Mouse (Mus musculus): ENCODE data around the gene Col6a5. TPM values are rescaled to one million over a fixed set of nuclear protein-coding genes. Genes with fewer than 3 reads are reported as not detected.

The Col6a5 gene
- polyA plus RNA-seq (2016; fragmentation: Nextera tagmentation; extraction: Ambion mirVana): 0.17 TPM in 1 of 2 replicates, not detected in the other

GRCm38 (mm10) chr9:105960533-105960932, at the start of gene Col6a5:
Gene Col6a5 (minus strand): TSS chr9:105960643.
- no peaks in the 10 kb centered on the region for H3K9me3 ChIP-seq
- no peaks in the 10 kb centered on the region for H3K4me1 ChIP-seq
- 30% methylated on average over 13 of the region's 13 CpGs for WGBS
- no peaks in the 10 kb centered on the region for H3K27me3 ChIP-seq
- H3K36me3 ChIP-seq: no peaks in the 10 kb centered on the region
- H3K4me2 ChIP-seq (replicated peaks): no peak within 1 kb of the TSS
- H3K27ac ChIP-seq (replicated peaks): no peak within 1 kb of the TSS
- no peak within 1 kb of the TSS for H3K9ac ChIP-seq (replicated peaks)
- ATAC-seq (ENCODE audit: low FRiP score, low read depth): no peak
- no peak within 1 kb of the TSS for H3K4me3 ChIP-seq

GRCm38 (mm10) chr9:105997955-105998354, 37.5 kb upstream of the Col6a5 start:
- H3K27me3 ChIP-seq: no peaks in the 10 kb centered on the region
- H3K27ac ChIP-seq (replicated peaks): no peak overlapping the region
- no peak overlapping the region for H3K9ac ChIP-seq (replicated peaks)
- H3K36me3 ChIP-seq: no peaks in the 10 kb centered on the region
- WGBS: 62% methylated on average over 11 of the region's 11 CpGs
- no peaks in the 10 kb centered on the region for H3K9me3 ChIP-seq
- H3K4me3 ChIP-seq: no peak overlapping the region
- no peaks in the 10 kb centered on the region for H3K4me1 ChIP-seq
- no peak overlapping the region for H3K4me2 ChIP-seq (replicated peaks)
- no peak for ATAC-seq (ENCODE audit: low FRiP score, low read depth)

- H3K4me1 ChIP-seq: no peaks in the 10 kb centered on the region
- H3K4me2 ChIP-seq (replicated peaks): no peak overlapping the region
- H3K27me3 ChIP-seq: no peaks in the 10 kb centered on the region
- WGBS: 80% methylated on average over 6 of the region's 6 CpGs
- H3K9ac ChIP-seq (replicated peaks): no peak overlapping the region
- no peaks in the 10 kb centered on the region for H3K36me3 ChIP-seq
- ATAC-seq (ENCODE audit: low FRiP score, low read depth): no peak
- no peak overlapping the region for H3K4me3 ChIP-seq
- H3K27ac ChIP-seq (replicated peaks): no peak overlapping the region
- no peaks in the 10 kb centered on the region for H3K9me3 ChIP-seq
Measured at GRCm38 (mm10) chr9:105992425-105992824, 32.0 kb upstream of the Col6a5 start.

GRCm38 (mm10) chr9:105990099-105990498, 29.7 kb upstream of the Col6a5 start:
- WGBS: 79% methylated on average over 6 of the region's 6 CpGs

DNA sequence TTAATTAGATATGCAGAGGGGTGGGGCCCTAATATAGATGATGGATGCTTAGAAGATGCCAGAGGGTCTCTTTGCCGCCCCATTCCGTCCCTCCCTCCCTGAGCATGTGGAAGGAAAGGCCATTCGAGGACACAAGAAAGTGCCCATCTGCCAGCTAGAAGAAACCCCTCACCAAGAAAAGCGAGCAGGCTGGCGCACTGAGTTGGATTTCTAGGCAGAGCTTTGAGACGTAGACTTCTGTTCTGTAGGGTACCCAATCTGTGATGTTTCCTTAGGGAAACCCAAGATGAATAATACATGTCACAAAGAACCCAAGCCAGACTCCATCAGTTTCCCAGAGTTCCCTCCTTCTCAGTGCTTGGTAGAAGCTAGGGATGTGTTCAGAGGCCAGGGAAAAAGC, 29.0 kb upstream of the Col6a5 start:
- WGBS: 87% methylated on average over 6 of the region's 6 CpGs
- H3K9me3 ChIP-seq: no peaks in the 10 kb centered on the region

More at GRCm38 (mm10) chr9:105990099-105990498, 29.7 kb upstream of the Col6a5 start:
- no peak overlapping the region for H3K27ac ChIP-seq (replicated peaks)
- no peaks in the 10 kb centered on the region for H3K9me3 ChIP-seq
- no peak for ATAC-seq (ENCODE audit: low FRiP score, low read depth)
- H3K4me3 ChIP-seq: no peak overlapping the region
- H3K36me3 ChIP-seq: no peaks in the 10 kb centered on the region
- H3K9ac ChIP-seq (replicated peaks): no peak overlapping the region
- H3K4me2 ChIP-seq (replicated peaks): no peak overlapping the region
- peaks cover 6% of the 10 kb centered on the region for H3K4me1 ChIP-seq
- H3K27me3 ChIP-seq: no peaks in the 10 kb centered on the region

DNA sequence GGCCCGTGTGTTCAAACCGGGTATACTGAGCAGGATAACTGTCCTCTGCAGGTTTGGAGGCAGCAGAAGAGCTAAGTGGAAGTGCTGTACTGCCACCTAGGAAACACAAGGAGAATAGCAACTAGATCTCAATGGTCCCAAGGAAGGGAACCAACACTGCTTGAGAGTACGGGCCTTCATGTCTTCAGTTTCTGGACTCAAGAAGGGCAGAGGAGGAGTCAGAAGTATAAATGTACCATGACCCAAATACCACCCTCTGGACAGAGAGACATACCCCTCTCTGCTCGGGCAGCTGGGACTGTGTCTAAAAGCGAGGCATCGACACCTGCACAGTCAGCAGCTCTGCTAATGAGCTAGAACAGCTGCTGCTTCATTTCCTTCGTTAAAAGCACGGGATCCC, 27.7 kb upstream of the Col6a5 start:
- no peaks in the 10 kb centered on the region for H3K27me3 ChIP-seq
- ATAC-seq (ENCODE audit: low FRiP score, low read depth): no peak
- no peak overlapping the region for H3K9ac ChIP-seq (replicated peaks)
- peaks cover 12% of the 10 kb centered on the region for H3K4me1 ChIP-seq
- no peaks in the 10 kb centered on the region for H3K9me3 ChIP-seq
- 66% methylated on average over 8 of the region's 8 CpGs for WGBS
- no peak overlapping the region for H3K4me2 ChIP-seq (replicated peaks)
- H3K27ac ChIP-seq (replicated peaks): no peak overlapping the region
- no peak overlapping the region for H3K4me3 ChIP-seq
- no peaks in the 10 kb centered on the region for H3K36me3 ChIP-seq

More for the DNA sequence above, 29.0 kb upstream of the Col6a5 start:
- no peak overlapping the region for H3K4me2 ChIP-seq (replicated peaks)
- no peaks in the 10 kb centered on the region for H3K36me3 ChIP-seq
- no peak overlapping the region for H3K27ac ChIP-seq (replicated peaks)
- H3K4me3 ChIP-seq: no peak overlapping the region
- no peak for ATAC-seq (ENCODE audit: low FRiP score, low read depth)
- H3K27me3 ChIP-seq: no peaks in the 10 kb centered on the region
- peaks cover 12% of the 10 kb centered on the region for H3K4me1 ChIP-seq
- H3K9ac ChIP-seq (replicated peaks): no peak overlapping the region

- peak overlapping the region; percentile 54; the same call in 1 of the 2 replicates for H3K27ac ChIP-seq (replicated peaks)
- peak; percentile 60 for ATAC-seq (ENCODE audit: low FRiP score, low read depth)
- WGBS: 17% methylated on average over 10 of the region's 10 CpGs
Measured at GRCm38 (mm10) chr9:105984931-105985519, 24.6 kb upstream of the Col6a5 start.

GRCm38 (mm10) chr9:105978479-105978878, 18.0 kb upstream of the Col6a5 start:
- 93% methylated on average over 8 of the region's 8 CpGs for WGBS

More at GRCm38 (mm10) chr9:105984931-105985519, 24.6 kb upstream of the Col6a5 start:
- H3K4me2 ChIP-seq (replicated peaks): peak overlapping the region; percentile 43
- peak overlapping the region; percentile 22; the same call in 1 of the 2 replicates for H3K4me3 ChIP-seq
- no peaks in the 10 kb centered on the region for H3K36me3 ChIP-seq
- H3K4me1 ChIP-seq: peaks cover 12% of the 10 kb centered on the region
- no peaks in the 10 kb centered on the region for H3K27me3 ChIP-seq
- no peak overlapping the region for H3K9ac ChIP-seq (replicated peaks)
- no peaks in the 10 kb centered on the region for H3K9me3 ChIP-seq

DNA sequence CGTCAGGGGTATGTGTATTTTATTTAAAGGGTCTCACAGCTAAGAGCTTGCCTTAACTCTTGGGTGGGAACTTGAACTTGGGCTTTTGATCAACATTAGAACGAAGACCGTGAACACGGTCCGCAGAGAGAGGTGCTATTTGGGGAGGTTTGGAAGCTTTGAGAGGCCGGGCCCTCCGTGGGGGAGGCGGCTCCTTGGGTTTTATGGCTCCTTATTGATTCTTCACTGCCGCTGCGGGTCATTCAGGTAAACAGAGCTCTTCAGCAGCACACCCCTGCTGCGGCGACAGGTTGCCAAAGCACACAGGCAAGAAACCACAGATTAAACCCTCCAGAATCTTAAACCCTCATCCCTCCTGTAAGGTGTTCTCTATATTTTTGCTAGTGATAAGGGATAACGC, 16.4 kb upstream of the Col6a5 start:
- 31% methylated on average over 13 of the region's 13 CpGs for WGBS
- no peak overlapping the region for H3K27ac ChIP-seq (replicated peaks)
- H3K36me3 ChIP-seq: no peaks in the 10 kb centered on the region
- H3K27me3 ChIP-seq: peaks cover 8% of the 10 kb centered on the region; the same call in 1 of the 2 replicates
- ATAC-seq (ENCODE audit: low FRiP score, low read depth): no peak
- no peak overlapping the region for H3K4me2 ChIP-seq (replicated peaks)
- no peaks in the 10 kb centered on the region for H3K4me1 ChIP-seq
- no peak overlapping the region for H3K9ac ChIP-seq (replicated peaks)
- H3K9me3 ChIP-seq: no peaks in the 10 kb centered on the region
- no peak overlapping the region for H3K4me3 ChIP-seq

More at GRCm38 (mm10) chr9:105978479-105978878, 18.0 kb upstream of the Col6a5 start:
- Histone ChIP-seq H3K9ac (replicated peaks) (no peak overlapping the region), H3K9me3 (no peaks in the 10 kb centered on the region), H3K36me3 (no peaks in the 10 kb centered on the region), H3K4me3 (no peak overlapping the region), H3K4me1 (no peaks in the 10 kb centered on the region), H3K4me2 (replicated peaks) (no peak overlapping the region), H3K27me3 (peaks cover 8% of the 10 kb centered on the region; the same call in 1 of the 2 replicates), H3K27ac (replicated peaks) (no peak overlapping the region)
- no peak for ATAC-seq (ENCODE audit: low FRiP score, low read depth)

DNA sequence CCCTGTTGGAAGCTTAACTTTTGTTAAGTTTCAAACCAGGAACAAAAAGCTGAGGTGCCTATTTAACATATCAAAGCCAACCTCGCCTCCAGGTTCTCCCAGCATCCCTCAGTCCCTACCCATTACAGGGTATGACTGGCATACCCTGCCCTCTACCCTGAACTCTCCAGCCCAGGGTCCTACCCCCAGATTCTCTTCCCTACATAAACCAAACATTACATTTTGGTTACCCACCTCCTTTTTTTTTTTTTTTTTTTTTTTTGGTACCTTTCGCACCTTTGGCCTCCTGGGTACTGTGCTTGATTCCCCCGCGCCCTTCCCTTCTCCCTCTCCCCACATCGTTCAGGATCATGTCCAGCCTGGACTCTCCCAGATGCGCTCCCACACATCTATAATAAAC, 15.9 kb upstream of the Col6a5 start:
- H3K4me3 ChIP-seq: no peak overlapping the region
- H3K36me3 ChIP-seq: no peaks in the 10 kb centered on the region
- no peak overlapping the region for H3K27ac ChIP-seq (replicated peaks)
- no peaks in the 10 kb centered on the region for H3K4me1 ChIP-seq
- 42% methylated on average over 6 of the region's 6 CpGs for WGBS
- peaks cover 8% of the 10 kb centered on the region; the same call in 1 of the 2 replicates for H3K27me3 ChIP-seq
- no peaks in the 10 kb centered on the region for H3K9me3 ChIP-seq
- ATAC-seq (ENCODE audit: low FRiP score, low read depth): no peak
- H3K4me2 ChIP-seq (replicated peaks): no peak overlapping the region
- no peak overlapping the region for H3K9ac ChIP-seq (replicated peaks)

DNA sequence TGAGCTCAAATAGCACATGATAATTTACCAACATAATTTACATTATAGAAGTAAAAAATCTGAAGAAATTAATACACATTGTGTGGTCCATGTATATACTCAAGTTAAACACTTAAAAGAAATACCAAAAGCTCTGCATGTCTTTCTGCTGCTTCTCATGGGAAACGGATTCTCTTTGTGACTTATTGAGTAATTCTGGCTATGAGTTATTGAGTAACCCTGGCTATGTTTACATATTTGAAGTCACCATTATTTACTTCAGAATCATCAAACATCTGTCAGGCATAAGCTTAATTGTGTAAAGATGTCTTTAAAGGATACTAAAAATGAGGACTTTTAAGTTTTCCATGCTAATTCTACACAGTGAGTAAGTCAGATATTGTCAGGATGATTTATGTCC, 13.3 kb upstream of the Col6a5 start:
- ATAC-seq (ENCODE audit: low FRiP score, low read depth): no peak
- H3K4me3 ChIP-seq: no peak overlapping the region

GRCm38 (mm10) chr9:105972031-105972430, 11.6 kb upstream of the Col6a5 start:
- H3K27me3 ChIP-seq: peaks cover 4% of the 10 kb centered on the region; the same call in 1 of the 2 replicates
- H3K27ac ChIP-seq (replicated peaks): no peak overlapping the region
- H3K36me3 ChIP-seq: no peaks in the 10 kb centered on the region
- no peaks in the 10 kb centered on the region for H3K9me3 ChIP-seq
- ATAC-seq (ENCODE audit: low FRiP score, low read depth): no peak
- H3K4me2 ChIP-seq (replicated peaks): no peak overlapping the region
- H3K4me3 ChIP-seq: no peak overlapping the region
- H3K4me1 ChIP-seq: no peaks in the 10 kb centered on the region
- no peak overlapping the region for H3K9ac ChIP-seq (replicated peaks)
- WGBS: 83% methylated on average over 3 of the region's 3 CpGs

More for the DNA sequence above, 13.3 kb upstream of the Col6a5 start:
- Histone ChIP-seq H3K4me1 (no peaks in the 10 kb centered on the region), H3K9me3 (no peaks in the 10 kb centered on the region), H3K9ac (replicated peaks) (no peak overlapping the region), H3K36me3 (no peaks in the 10 kb centered on the region), H3K27ac (replicated peaks) (no peak overlapping the region), H3K4me2 (replicated peaks) (no peak overlapping the region), H3K27me3 (peaks cover 8% of the 10 kb centered on the region; the same call in 1 of the 2 replicates)
- WGBS: 89% methylated on average over 1 of the region's 1 CpGs
